Mouse (Mus musculus) forebrain, embryonic 11.5 days (tissue): ENCODE data around the gene Sh3gl3. TPM values are rescaled to one million over a fixed set of nuclear protein-coding genes. Genes with fewer than 3 reads are reported as not detected.
A peak's percentile ranks its signal among the peaks of the same experiment; 100 is the strongest.

Source experiments
- ATAC-seq: fragments of 200-750 bp; cut with Nextera tagmentation; replicated peaks from 2 replicates; pipeline ENCODE4 v1.8.0; 2017; ENCODE audit warnings: moderate TSS enrichment; ENCODE audit not compliant: low FRiP score
- DNase-seq: peaks from one replicate; pipeline ENCODE4 v3.0.0-alpha.2; 2017; ENCODE audit warnings: low spot score
- H3K27ac ChIP-seq: fragments of 300-500 bp; sonication (generic); 2 replicates; pipeline ENCODE4 v1.5.1; 2014; ENCODE audit warnings: low read depth, low read length
- H3K27me3 ChIP-seq: fragments of 300-500 bp; sonication (generic); 2 replicates; pipeline ENCODE4 v1.6.1; 2014; ENCODE audit warnings: mild to moderate bottlenecking, low read length, mixed read lengths; ENCODE audit not compliant: control insufficient read depth, insufficient read depth
- H3K36me3 ChIP-seq: fragments of 300-500 bp; sonication (generic); 2 replicates; pipeline ENCODE4 v1.6.1; 2014; ENCODE audit warnings: mild to moderate bottlenecking, low read length, moderate library complexity, mixed read lengths; ENCODE audit not compliant: control insufficient read depth, insufficient read depth
- H3K4me1 ChIP-seq: fragments of 300-500 bp; sonication (generic); replicated peaks from 2 replicates; pipeline ENCODE4 v1.6.1; 2014; ENCODE audit warnings: low read length, mixed read lengths; ENCODE audit not compliant: control insufficient read depth, insufficient read depth
- H3K4me2 ChIP-seq: fragments of 300-500 bp; sonication (generic); 2 replicates; pipeline ENCODE4 v1.6.1; 2014; ENCODE audit warnings: low read depth, mild to moderate bottlenecking, low read length, moderate library complexity, mixed read lengths; ENCODE audit not compliant: severe bottlenecking
- H3K4me3 ChIP-seq: fragments of 300-500 bp; sonication (generic); 2 replicates; pipeline ENCODE4 v1.5.1; 2014; ENCODE audit warnings: low read depth, low read length
- H3K9ac ChIP-seq: fragments of 300-500 bp; sonication (generic); 2 replicates; pipeline ENCODE4 v1.6.1; 2014; ENCODE audit warnings: low read length
- H3K9me3 ChIP-seq: fragments of 300-500 bp; sonication (generic); 2 replicates; pipeline ENCODE4 v1.6.1; 2016; ENCODE audit warnings: low read length, mixed read lengths; ENCODE audit not compliant: control insufficient read depth
- WGBS: fragments of 180-500 bp; shearing (Covaris S2); extraction: QIAGEN DNeasy Blood & Tissue Kit; methylation state at CpG from one replicate; pipeline ENCODE4 v1.1.7; 2014; 5-methylcytosine and 5-hydroxymethylcytosine counted together
- polyA plus RNA-seq: library from polyadenylated mRNA; unstranded; fragments of >200 nt; fragmentation: Nextera tagmentation; extraction: Ambion mirVana; gene quantifications from 2 replicates; pipeline ENCODE4 v1.2.1, GENCODE M21; 2014

Sh3gl3 gene
- 13.8 and 15.4 TPM in 2 replicates for polyA plus RNA-seq

DNA sequence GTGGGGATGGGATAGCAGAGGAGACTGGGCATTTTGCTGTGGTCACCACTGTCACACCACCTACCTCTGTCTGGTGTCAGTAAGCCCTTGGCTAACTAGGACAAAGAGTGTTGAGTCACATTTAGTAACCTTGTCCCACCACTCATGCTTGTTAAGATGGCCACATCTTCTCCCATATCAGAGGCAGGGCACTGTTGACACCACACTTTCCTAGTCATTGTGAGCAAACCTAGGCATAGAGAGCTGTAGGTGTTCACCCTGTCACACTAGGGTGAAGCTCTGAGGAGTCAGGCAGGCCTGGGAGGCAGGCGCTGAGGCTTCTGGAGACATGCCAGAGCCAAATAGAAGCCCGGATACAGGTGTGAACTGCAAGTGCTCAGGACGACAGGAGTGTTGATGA, at the start of gene Sh3gl3:
TSS of gene Sh3gl3 (plus strand) at position 301 of the 400 bp plus-strand sequence.
- no peak for ATAC-seq
- Histone ChIP-seq H3K9ac (peak within 1 kb of the TSS; percentile 68), H3K4me3 (peak within 1 kb of the TSS; percentile 64), H3K4me2 (peak within 1 kb of the TSS; percentile 91), H3K36me3 (no peaks in the 10 kb centered on the region), H3K27ac (no peak within 1 kb of the TSS), H3K9me3 (no peaks in the 10 kb centered on the region), H3K27me3 (peaks cover 3% of the 10 kb centered on the region; the same call in 1 of the 2 replicates), H3K4me1 (0 out of 2 replicates have a peak, but pooled peaks cover 2% of the 10 kb centered on the region)
- WGBS, result 89% methylated on average over 3 of the region's 3 CpGs
- DNase-seq, result no peak

DNA sequence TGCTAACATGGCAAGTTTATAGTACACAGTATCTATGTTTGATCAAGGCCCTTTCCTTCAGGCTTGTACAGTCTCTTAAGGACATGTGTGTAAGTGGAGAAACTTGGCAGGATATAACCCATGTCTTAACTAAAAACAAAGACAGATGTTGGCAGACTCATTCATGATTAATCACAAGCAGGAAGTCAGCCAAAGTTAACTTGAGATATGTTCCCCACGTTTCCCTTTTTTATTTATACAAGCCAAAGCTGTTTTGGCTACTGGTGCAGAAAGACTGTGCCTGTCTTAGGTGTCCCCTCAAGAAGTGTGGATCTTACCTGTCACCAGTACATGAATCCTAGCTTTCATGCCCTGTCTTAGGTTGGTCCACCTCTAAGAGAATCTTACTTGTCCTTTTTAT, 35.4 kb upstream of the Sh3gl3 start:
- no peak for DNase-seq
- no peak overlapping the region for H3K4me2 ChIP-seq
- H3K36me3 ChIP-seq, result no peaks in the 10 kb centered on the region
- H3K27me3 ChIP-seq, result no peaks in the 10 kb centered on the region
- H3K9ac ChIP-seq, result no peak overlapping the region
- 72% methylated on average over 1 of the region's 1 CpGs for WGBS
- no peak for ATAC-seq
- H3K4me3 ChIP-seq, result no peak overlapping the region
- H3K4me1 ChIP-seq, result no peaks in the 10 kb centered on the region
- H3K27ac ChIP-seq, result no peak overlapping the region
- H3K9me3 ChIP-seq, result no peaks in the 10 kb centered on the region

DNA sequence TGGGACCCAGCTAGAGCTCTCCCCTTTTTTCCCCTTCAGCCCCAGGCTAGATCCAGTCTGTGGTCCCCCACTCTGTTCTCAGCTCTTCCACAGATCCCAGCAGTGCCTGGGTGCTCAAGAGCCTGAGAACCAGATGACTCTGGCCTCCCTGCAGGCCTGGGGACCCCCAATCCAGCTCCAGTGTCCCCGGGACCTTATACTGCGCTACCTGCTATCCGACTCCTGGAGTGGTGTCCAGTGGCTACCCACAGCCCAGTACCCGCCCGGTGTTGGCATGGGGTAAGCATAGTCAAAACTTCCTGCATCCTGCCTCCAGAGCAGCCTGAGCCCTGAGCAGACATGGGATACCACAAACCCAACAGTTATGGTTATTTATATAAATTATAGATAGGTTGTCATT, 26.5 kb upstream of the Sh3gl3 start:
- H3K4me2 ChIP-seq, result no peak overlapping the region
- H3K27me3 ChIP-seq, result no peaks in the 10 kb centered on the region
- no peak overlapping the region for H3K9ac ChIP-seq
- H3K4me3 ChIP-seq, result no peak overlapping the region
- no peaks in the 10 kb centered on the region for H3K9me3 ChIP-seq
- WGBS, result 92% methylated on average over 5 of the region's 5 CpGs
- H3K36me3 ChIP-seq, result no peaks in the 10 kb centered on the region
- no peak overlapping the region for H3K27ac ChIP-seq
- ATAC-seq, result no peak
- H3K4me1 ChIP-seq, result no peaks in the 10 kb centered on the region
- DNase-seq, result no peak

DNA sequence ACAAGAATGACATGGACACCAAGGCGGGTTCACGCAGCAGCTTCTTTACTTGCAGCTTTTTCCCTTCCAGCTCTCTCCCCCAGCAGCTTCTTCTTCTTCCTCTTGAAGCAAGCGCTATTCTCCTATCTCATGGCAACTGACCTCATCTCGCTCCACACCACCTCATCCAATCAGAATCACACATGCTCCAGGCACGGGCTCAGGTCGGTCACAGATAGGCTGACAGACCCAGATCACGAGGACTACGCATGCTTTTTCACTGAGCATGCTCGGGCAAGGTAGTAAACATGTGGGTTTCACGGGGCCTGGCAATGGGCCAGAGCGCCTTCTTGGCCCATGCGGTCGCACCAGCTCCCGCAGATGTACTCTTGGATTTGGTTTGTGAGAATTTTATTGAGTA, 9.0 kb upstream of the Sh3gl3 start:
- H3K4me2 ChIP-seq, result no peak overlapping the region
- DNase-seq, result no peak
- no peaks in the 10 kb centered on the region for H3K36me3 ChIP-seq
- H3K4me1 ChIP-seq, result no peaks in the 10 kb centered on the region
- H3K27ac ChIP-seq, result no peak overlapping the region
- H3K9ac ChIP-seq, result no peak overlapping the region
- WGBS, result 96% methylated on average over 14 of the region's 14 CpGs
- H3K4me3 ChIP-seq, result no peak overlapping the region
- no peaks in the 10 kb centered on the region for H3K9me3 ChIP-seq
- no peak for ATAC-seq
- H3K27me3 ChIP-seq, result no peaks in the 10 kb centered on the region

DNA sequence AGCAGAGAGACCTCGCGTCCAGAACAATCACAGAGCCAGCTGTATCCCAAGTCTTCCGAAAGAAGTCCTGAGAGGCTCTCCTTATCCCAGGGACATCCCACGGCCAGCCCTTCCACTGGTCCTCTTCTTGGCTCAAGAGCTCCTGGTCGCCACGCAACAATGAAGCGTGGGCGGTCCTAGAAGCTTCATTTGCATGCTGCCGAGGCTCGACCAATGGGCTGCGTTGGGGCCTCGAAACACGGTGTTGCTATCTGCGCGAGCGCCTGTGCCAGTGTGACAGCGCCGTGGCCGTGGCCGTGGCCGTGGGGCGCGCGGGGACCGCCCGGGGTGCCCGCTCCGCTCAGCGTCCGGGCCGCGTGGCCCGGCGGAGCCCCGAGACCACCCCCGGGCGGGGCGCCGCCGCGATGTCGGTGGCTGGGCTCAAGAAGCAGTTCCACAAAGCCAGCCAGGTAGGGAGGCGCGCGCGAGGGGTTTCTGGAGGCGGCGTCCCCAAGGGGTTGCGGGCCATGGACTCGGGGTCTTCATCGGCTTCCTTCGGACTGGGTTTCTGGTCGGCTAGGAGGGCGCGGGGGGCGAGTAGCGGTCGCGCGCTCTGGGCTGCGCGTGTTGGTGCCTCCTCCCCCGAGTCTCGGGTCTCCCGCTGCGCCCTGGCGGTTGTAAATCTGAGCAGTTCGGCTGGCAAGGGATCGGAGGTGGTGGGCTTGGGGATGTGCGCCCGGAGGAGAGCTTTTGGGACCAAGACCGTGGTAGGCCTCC, 1.1 kb downstream of the Sh3gl3 start:
- H3K4me1 ChIP-seq, result 0 out of 2 replicates have a peak, but pooled peaks cover 2% of the 10 kb centered on the region
- 0 out of 2 replicates have a peak overlapping the region, but pooled peaks have one; percentile 12 for H3K27ac ChIP-seq
- H3K9ac ChIP-seq, result peak overlapping the region; percentile 68
- H3K4me3 ChIP-seq, result peak overlapping the region; percentile 64
- no peaks in the 10 kb centered on the region for H3K9me3 ChIP-seq
- no peaks in the 10 kb centered on the region for H3K36me3 ChIP-seq
- DNase-seq (peak; percentile 89), ATAC-seq (peak; percentile 97)
- H3K27me3 ChIP-seq, result peaks cover 3% of the 10 kb centered on the region; the same call in 1 of the 2 replicates
- under 1% methylated on average over 61 of the region's 72 CpGs for WGBS
- peak overlapping the region; percentile 91 for H3K4me2 ChIP-seq

DNA sequence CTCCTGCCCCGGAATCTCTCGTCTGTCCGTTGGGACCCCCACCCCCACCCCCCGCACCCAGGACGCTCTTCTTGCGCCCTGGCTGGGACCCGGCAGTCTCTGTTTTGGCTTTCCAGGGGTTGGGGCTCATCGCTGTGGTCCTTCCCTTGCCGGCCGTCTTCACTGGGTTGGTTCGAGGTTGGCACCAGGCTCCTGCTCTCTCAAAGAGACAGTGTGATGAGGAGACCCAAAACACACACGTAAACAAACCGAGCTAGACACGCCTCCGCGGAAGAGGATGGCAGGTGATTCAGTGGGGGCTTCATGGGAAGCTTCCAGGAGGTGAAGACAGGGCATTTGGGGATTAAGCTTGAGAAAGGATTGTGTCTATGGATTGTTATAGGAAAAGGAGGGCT, 1.7 kb downstream of the Sh3gl3 start:
- H3K4me1 ChIP-seq, result 0 out of 2 replicates have a peak, but pooled peaks cover 2% of the 10 kb centered on the region
- DNase-seq (no peak), ATAC-seq (peak; percentile 48)
- peak overlapping the region; percentile 91 for H3K4me2 ChIP-seq
- H3K4me3 ChIP-seq, result peak overlapping the region; percentile 64
- peak overlapping the region; percentile 68 for H3K9ac ChIP-seq
- H3K27ac ChIP-seq, result no peak overlapping the region
- WGBS, result under 1% methylated on average over 16 of the region's 16 CpGs
- H3K9me3 ChIP-seq, result no peaks in the 10 kb centered on the region
- H3K27me3 ChIP-seq, result peaks cover 3% of the 10 kb centered on the region; the same call in 1 of the 2 replicates
- H3K36me3 ChIP-seq, result no peaks in the 10 kb centered on the region

DNA sequence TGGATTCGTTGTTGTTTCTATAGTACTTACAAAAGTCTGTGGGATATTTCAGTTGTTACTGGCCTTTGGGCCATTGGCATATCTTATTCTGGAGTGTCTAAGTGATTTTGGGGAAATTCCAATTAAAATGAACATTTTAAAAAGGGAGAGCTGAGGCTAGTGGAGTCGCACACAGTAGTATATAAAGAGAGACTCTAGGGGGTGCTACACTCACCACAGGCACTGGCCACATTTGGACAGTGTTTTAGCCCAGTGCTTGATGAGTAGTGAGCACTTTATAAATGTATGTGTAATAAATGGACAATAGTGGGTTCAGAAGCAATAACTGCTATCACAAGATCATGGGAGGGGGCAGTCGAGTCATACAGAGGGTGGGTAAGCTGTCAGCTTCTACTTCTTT, 2.6 kb downstream of the Sh3gl3 start:
- WGBS, result 55% methylated on average over 3 of the region's 3 CpGs

DNA sequence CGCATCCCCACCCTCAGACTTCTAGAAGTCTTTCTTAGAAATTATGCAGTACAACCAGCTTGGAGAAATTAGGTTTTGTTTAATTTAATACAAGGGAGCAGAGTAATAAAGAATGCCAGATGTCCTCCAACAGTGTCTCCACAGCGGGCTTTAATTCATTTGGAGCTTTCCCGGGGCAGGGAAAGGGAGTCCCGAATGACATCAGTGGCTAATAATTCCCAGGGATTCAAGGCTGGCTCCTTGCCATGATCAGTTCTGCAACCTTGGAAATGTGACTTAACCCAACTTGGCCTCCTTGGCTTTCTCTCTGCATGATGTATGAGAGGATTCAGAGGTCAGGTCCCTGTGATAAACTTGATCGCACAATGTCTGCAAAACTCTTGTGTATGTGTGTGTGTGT, 3.7 kb downstream of the Sh3gl3 start:
- Histone ChIP-seq H3K27me3 (peaks cover 3% of the 10 kb centered on the region; the same call in 1 of the 2 replicates), H3K4me1 (0 out of 2 replicates have a peak, but pooled peaks cover 2% of the 10 kb centered on the region), H3K36me3 (no peaks in the 10 kb centered on the region), H3K9ac (no peak overlapping the region), H3K4me2 (no peak overlapping the region), H3K27ac (no peak overlapping the region), H3K4me3 (no peak overlapping the region), H3K9me3 (no peaks in the 10 kb centered on the region)
- ATAC-seq, result no peak
- 83% methylated on average over 5 of the region's 5 CpGs for WGBS
- DNase-seq, result no peak

More for the DNA sequence above, 2.6 kb downstream of the Sh3gl3 start:
- DNase-seq (no peak), ATAC-seq (no peak)
- H3K4me1 ChIP-seq, result 0 out of 2 replicates have a peak, but pooled peaks cover 2% of the 10 kb centered on the region
- no peak overlapping the region for H3K27ac ChIP-seq
- no peak overlapping the region for H3K4me3 ChIP-seq
- H3K27me3 ChIP-seq, result peaks cover 3% of the 10 kb centered on the region; the same call in 1 of the 2 replicates
- no peak overlapping the region for H3K4me2 ChIP-seq
- no peaks in the 10 kb centered on the region for H3K36me3 ChIP-seq
- no peak overlapping the region for H3K9ac ChIP-seq
- no peaks in the 10 kb centered on the region for H3K9me3 ChIP-seq
